Mouse (Mus musculus): Measurements from ENCODE around the gene Traf4. TPM values are rescaled to one million over a fixed set of nuclear protein-coding genes. Genes with fewer than 3 reads are reported as not detected.

Traf4 gene
- total and polyA plus RNA-seq, 2 experiments from 2014 or later = 71.1 to 89.5 TPM

- Histone ChIP-seq H3K36me3 (ENCODE audit: insufficient read depth, low read length) (peaks cover 25% of the 10 kb centered on the region), H3K4me1 (ENCODE audit: insufficient read depth, low read length) (no peaks in the 10 kb centered on the region), H3K4me3 (ENCODE audit: low read depth, low read length) (no peak overlapping the region), H3K27ac (ENCODE audit: low read depth, low read length) (no peak overlapping the region), H3K27me3 (ENCODE audit: insufficient read depth, low read length) (no peaks in the 10 kb centered on the region), H3K9ac (replicated peaks; ENCODE audit: low read length, poor library complexity, severe bottlenecking) (no peak overlapping the region), H3K4me2 (ENCODE audit: low read depth, low read length, poor library complexity, severe bottlenecking) (no peak overlapping the region), H3K9me3 (ENCODE audit: low read length) (no peaks in the 10 kb centered on the region)
- DNase-seq (ENCODE audit: low spot score) (no peak), ATAC-seq (ENCODE audit: low FRiP score) (no peak)
- 93% methylated on average over 6 of the region's 6 CpGs for WGBS
- no peak for TF ChIP-seq CTCF (IDR thresholded peaks at IDR 0.05)
Measured at GRCm38 (mm10) chr11:78146707-78147543, 18.5 kb downstream of the Traf4 start.

DNA sequence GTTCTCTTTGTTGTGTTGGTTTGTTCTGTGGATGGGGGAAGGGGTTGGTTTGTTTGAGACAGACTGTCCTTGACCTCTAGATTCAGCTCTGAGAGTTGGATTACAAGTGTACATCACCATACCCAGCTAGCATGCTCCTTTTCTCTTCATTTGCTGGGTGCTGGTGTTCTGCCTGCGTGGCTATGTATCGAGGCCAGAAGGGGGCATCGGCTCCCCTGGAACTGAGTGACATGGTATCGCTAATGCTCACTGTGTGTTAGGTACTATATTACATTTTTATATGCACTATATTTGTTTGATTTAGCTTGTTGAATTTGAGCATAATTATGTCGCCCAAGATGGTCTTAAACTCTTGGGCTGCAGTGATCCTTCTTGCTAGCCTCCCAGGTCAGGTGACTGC is 19.2 kb downstream of the Traf4 start:
- no peak overlapping the region for H3K9ac ChIP-seq (replicated peaks; ENCODE audit: low read length, poor library complexity, severe bottlenecking)
- no peaks in the 10 kb centered on the region for H3K4me1 ChIP-seq (ENCODE audit: insufficient read depth, low read length)
- no peak overlapping the region for H3K4me3 ChIP-seq (ENCODE audit: low read depth, low read length)
- DNase-seq (ENCODE audit: low spot score) (no peak), ATAC-seq (ENCODE audit: low FRiP score) (no peak)
- peak; percentile 28 for TF ChIP-seq CTCF (IDR thresholded peaks at IDR 0.05)
- H3K27me3 ChIP-seq (ENCODE audit: insufficient read depth, low read length) = no peaks in the 10 kb centered on the region
- H3K27ac ChIP-seq (ENCODE audit: low read depth, low read length) = no peak overlapping the region; the same call in 1 of the 2 replicates
- 86% methylated on average over 5 of the region's 5 CpGs for WGBS
- no peaks in the 10 kb centered on the region for H3K9me3 ChIP-seq (ENCODE audit: low read length)
- no peak overlapping the region for H3K4me2 ChIP-seq (ENCODE audit: low read depth, low read length, poor library complexity, severe bottlenecking)
- H3K36me3 ChIP-seq (ENCODE audit: insufficient read depth, low read length) = peaks cover 25% of the 10 kb centered on the region

DNA sequence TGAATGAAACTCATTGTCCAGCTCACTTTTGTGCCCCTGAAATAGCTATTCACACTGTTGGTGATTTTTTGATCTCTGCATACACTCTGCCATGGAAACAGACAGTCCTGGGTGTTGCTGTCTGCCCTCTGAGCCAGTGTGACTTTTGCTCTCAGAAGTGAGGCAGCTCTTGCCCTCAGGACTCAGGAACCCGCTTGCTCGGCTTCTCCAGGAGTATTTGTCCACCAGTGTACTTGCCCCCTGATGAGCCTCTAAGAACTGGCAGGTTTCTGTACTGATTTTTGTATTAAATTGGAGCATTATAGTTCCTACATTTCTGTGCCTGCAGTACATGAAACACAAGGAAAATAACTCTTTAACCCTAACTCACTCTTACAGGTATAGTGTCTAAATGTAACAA is 21.9 kb downstream of the Traf4 start:
- WGBS = 76% methylated on average over 2 of the region's 2 CpGs
- no peak overlapping the region for H3K27ac ChIP-seq (ENCODE audit: low read depth, low read length)
- H3K9ac ChIP-seq (replicated peaks; ENCODE audit: low read length, poor library complexity, severe bottlenecking) = no peak overlapping the region
- no peak overlapping the region for H3K4me3 ChIP-seq (ENCODE audit: low read depth, low read length)
- no peaks in the 10 kb centered on the region for H3K9me3 ChIP-seq (ENCODE audit: low read length)
- H3K36me3 ChIP-seq (ENCODE audit: insufficient read depth, low read length) = peaks cover 15% of the 10 kb centered on the region
- no peak for TF ChIP-seq CTCF (IDR thresholded peaks at IDR 0.05)
- ATAC-seq (ENCODE audit: low FRiP score) (no peak), DNase-seq (ENCODE audit: low spot score) (no peak)
- no peak overlapping the region for H3K4me2 ChIP-seq (ENCODE audit: low read depth, low read length, poor library complexity, severe bottlenecking)
- H3K4me1 ChIP-seq (ENCODE audit: insufficient read depth, low read length) = no peaks in the 10 kb centered on the region
- H3K27me3 ChIP-seq (ENCODE audit: insufficient read depth, low read length) = no peaks in the 10 kb centered on the region

- Histone ChIP-seq H3K4me2 (ENCODE audit: low read depth, low read length, poor library complexity, severe bottlenecking) (no peak overlapping the region), H3K9me3 (ENCODE audit: low read length) (no peaks in the 10 kb centered on the region), H3K9ac (replicated peaks; ENCODE audit: low read length, poor library complexity, severe bottlenecking) (no peak overlapping the region), H3K36me3 (ENCODE audit: insufficient read depth, low read length) (peaks cover 8% of the 10 kb centered on the region; the same call in 1 of the 2 replicates), H3K4me1 (ENCODE audit: insufficient read depth, low read length) (no peaks in the 10 kb centered on the region), H3K4me3 (ENCODE audit: low read depth, low read length) (no peak overlapping the region), H3K27ac (ENCODE audit: low read depth, low read length) (no peak overlapping the region), H3K27me3 (ENCODE audit: insufficient read depth, low read length) (no peaks in the 10 kb centered on the region)
- TF ChIP-seq CTCF (IDR thresholded peaks at IDR 0.05) = no peak
- no peak for ATAC-seq (ENCODE audit: low FRiP score)
- DNase-seq (ENCODE audit: low spot score) = no peak
- 85% methylated on average over 5 of the region's 5 CpGs for WGBS
Measured at GRCm38 (mm10) chr11:78140665-78141064, 24.7 kb downstream of the Traf4 start.

- H3K9me3 ChIP-seq (ENCODE audit: low read length) = no peaks in the 10 kb centered on the region
- no peak overlapping the region for H3K4me2 ChIP-seq (ENCODE audit: low read depth, low read length, poor library complexity, severe bottlenecking)
- no peak overlapping the region for H3K4me3 ChIP-seq (ENCODE audit: low read depth, low read length)
- ATAC-seq (ENCODE audit: low FRiP score) (no peak), DNase-seq (ENCODE audit: low spot score) (no peak)
- WGBS = 86% methylated on average over 3 of the region's 3 CpGs
- H3K9ac ChIP-seq (replicated peaks; ENCODE audit: low read length, poor library complexity, severe bottlenecking) = no peak overlapping the region
- no peak overlapping the region for H3K27ac ChIP-seq (ENCODE audit: low read depth, low read length)
- TF ChIP-seq CTCF (IDR thresholded peaks at IDR 0.05) = no peak
- no peaks in the 10 kb centered on the region for H3K27me3 ChIP-seq (ENCODE audit: insufficient read depth, low read length)
- H3K36me3 ChIP-seq (ENCODE audit: insufficient read depth, low read length) = peaks cover 2% of the 10 kb centered on the region; the same call in 1 of the 2 replicates
- H3K4me1 ChIP-seq (ENCODE audit: insufficient read depth, low read length) = no peaks in the 10 kb centered on the region
Measured at GRCm38 (mm10) chr11:78138023-78138422, 27.4 kb downstream of the Traf4 start.

DNA sequence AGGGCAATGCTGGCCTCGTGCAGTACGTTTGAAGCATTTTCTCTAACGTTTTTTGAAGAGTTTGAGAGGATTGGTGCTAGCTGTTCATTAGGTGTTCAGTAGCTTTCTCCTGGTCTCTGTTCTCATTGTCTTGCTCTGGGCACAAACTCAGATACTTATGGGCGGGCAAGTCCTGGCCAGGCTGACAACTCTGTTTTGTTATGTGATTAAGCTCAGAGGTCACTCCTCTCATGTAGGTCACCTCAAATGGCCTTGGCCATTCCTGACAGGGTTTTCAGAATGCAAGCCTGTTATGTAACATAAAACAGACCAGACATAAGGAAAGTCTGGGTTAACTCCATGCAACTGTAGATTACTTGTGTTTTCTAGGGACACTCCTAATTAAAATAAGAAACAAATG is 27.8 kb downstream of the Traf4 start:
- Histone ChIP-seq H3K36me3 (ENCODE audit: insufficient read depth, low read length) (no peaks in the 10 kb centered on the region), H3K4me3 (ENCODE audit: low read depth, low read length) (no peak overlapping the region), H3K27me3 (ENCODE audit: insufficient read depth, low read length) (no peaks in the 10 kb centered on the region), H3K4me2 (ENCODE audit: low read depth, low read length, poor library complexity, severe bottlenecking) (no peak overlapping the region), H3K9ac (replicated peaks; ENCODE audit: low read length, poor library complexity, severe bottlenecking) (no peak overlapping the region), H3K27ac (ENCODE audit: low read depth, low read length) (no peak overlapping the region), H3K9me3 (ENCODE audit: low read length) (no peaks in the 10 kb centered on the region), H3K4me1 (ENCODE audit: insufficient read depth, low read length) (no peaks in the 10 kb centered on the region)
- TF ChIP-seq CTCF (IDR thresholded peaks at IDR 0.05) = no peak
- WGBS = 72% methylated on average over 4 of the region's 4 CpGs
- no peak for DNase-seq (ENCODE audit: low spot score)
- ATAC-seq (ENCODE audit: low FRiP score) = no peak
